Mouse (Mus musculus) ZHBTc4 (cell line): Measurements from ENCODE around the gene Dlec1.

ENCODE experiments used
- DNase-seq: peaks from one replicate; pipeline ENCODE4 v3.0.0-alpha.2; 2011; ENCODE audit warnings: low read depth, low spot score

The Dlec1 gene

DNA sequence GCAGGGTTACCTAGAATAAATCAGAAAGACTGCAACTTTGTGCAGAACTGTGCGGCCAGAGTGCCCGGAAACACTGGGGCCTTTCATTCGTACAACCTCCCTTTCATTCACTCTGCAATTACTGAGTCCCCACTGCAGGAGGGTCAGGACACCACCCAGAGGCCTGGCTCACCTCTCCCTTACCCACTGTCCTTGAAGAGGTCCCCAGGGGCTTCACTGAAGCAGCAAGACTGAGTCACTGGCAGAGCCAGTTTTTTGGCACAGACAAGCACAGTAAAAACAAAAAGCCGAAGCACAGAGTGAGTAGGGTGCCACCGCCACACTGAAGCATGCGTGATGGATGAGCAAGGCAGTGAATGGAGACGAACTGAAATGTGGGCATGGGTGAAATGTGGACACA is 12.8 kb upstream of the Dlec1 start:
- DNase-seq = no peak

GRCm38 (mm10) chr9:119090462-119090861 is 11.8 kb upstream of the Dlec1 start:
- DNase-seq = no peak

DNA sequence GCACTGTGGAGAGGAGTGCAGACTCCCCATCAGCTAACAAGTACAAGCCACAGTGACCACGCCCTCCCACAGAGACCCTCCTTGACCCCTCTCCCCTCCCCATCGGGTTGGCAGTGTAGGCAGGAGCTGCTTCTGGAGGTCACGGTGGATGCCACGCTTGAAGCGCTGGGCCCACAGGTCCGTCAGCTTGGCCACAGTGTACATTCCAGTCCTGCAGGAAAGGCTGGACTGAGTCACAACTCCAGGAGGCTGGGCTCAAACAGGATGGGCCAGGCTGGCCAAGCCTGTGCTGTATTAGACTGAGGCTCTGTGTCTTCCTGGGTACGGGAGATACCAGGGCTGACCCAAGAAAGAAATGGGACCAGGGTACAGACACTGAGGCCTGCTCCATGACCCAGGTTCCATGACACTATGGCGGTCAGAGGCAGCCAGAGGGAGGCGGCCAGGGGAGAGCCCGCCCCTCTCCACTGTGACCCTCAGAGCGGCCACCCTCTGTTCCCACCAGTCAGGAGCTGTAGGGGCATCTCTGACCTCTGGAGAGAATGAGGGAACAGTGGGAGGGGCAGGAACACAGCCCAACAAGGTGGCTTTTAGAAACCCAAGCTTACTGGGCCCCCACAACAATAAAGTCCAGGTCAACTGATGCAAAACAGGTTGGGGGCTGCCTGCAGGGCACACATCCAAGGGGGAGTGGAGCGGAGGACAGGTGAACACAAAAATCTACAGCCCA is 10.5 kb upstream of the Dlec1 start:
- no peak for DNase-seq

DNA sequence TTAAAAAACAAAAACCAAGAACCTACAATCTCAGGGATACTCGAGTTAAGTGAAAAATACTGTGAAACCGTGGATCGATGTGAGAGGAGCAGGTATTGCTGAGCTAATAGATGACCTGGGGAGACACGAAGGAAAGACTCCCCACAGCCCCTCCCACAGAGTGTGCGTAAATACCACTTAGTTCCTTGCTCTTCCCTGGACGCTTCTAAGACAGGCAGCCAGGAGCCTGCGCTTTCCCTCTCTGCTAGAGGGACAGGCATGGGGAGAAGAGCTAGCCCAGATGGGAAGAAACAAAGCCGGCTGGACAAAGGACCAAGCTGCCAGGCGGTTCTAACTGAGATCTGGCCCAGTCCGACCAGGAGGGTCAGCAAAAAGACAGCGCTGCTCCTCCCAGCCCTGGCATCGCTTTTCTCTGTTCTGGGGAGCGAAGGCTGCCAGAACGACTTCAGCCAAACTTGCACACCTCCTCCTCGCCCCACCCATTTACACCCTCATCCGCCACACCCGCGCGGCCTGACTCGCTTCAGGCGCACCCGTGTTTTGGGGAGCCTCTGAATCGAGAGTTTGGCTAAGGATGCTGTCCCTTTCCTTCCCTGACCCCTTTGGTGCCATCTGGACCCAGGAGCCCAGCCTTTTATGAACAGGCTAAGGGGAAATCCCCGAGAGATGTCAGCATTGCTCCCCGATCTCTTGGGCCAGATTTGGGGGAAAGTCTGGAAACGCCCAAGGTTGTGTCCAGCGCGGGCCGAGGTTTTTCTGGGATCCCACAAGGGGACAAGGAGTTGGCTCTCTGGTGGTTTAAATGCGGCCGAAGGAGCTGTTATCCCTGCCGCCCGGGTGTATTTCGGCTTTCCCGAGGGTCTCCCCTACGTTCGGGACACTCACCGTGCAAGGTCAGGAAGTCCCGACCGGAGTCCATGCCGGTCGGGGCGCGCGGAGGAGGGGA is 9.5 kb upstream of the Dlec1 start:
- no peak for DNase-seq

DNA sequence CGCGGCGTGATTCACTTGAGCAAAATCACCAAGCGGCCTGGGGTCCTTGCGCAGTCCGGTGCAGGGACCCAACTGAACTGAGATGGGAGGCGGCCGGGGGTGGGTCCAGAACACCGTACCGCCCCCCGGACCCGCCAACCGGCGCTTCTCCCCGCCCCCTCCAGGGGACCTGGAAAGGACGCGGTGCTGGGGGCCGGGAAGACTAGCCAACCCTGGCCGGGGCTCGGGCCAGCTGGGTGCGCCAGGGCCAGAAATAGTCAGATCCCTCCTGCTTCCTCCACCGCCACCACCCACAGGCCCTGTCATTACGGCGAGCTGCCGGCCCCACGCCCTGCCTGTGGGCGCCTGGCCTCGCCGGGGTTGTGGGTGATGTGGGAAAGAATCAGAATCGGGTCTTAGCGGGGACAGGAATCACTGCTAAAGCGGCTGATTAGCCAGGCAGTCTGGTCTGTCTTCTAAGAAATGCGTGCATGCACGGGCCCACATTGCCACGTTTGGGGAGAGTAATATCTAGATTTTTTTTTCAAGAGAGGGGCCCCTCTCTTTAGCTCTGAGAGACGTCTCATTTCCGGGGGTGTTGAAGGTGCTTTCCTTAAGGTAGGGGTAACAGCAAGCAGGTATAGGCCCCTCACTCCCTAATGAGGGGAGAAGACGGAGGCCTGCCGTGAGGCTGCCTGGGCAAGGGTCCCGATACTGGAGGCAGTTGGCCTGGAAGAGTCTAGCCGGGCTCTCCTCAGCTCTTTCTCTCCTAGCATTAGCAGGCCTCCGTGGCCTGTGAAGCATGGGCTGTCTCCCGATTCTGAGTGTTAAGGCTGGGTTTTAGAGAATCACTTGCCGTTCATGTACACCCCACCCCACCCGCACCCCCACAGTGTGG is 8.6 kb upstream of the Dlec1 start, which contains the start of gene Plcd1:
Gene Plcd1 (minus strand): TSS at position 84 of the 877 bp plus-strand sequence.
- peak; percentile 73 for DNase-seq

DNA sequence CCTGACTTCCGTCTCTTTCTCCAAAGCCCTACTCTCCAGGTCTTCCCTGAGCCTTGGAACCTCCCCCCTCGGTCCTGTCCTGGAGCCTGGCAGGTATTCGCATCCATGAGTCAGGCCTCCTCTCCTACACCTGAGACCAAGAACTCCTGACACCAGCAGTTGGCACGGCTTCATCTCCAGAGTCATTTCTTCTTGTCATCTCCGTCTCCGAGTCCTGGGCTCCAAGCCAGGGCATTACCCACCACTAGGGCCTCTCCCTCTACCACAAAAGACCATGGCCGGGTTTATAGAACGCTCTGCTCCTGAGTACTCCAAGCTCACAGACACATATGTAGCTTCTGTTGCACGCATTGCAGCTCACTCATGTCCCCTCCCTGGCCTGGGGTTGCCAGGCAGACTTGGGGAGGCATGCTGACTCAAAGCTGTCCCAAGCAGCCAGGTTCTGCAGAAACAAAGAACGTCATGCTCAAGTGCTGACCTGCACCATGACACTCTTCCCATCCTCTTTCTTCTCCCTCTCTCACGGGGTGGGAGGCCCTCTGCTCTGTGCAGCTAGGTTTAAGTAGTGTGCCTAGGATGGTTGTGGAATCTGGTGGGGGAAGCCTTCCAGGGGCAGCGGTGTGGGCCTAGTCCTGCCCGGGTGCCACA is 7.7 kb upstream of the Dlec1 start:
- no peak for DNase-seq

- DNase-seq = peak; percentile 78
These were observed 1.9 kb upstream of the Dlec1 start for GRCm38 (mm10) chr9:119100177-119100898.

- no peak for DNase-seq
These were observed 470 bp downstream of the Dlec1 start for GRCm38 (mm10) chr9:119102783-119103113.

DNA sequence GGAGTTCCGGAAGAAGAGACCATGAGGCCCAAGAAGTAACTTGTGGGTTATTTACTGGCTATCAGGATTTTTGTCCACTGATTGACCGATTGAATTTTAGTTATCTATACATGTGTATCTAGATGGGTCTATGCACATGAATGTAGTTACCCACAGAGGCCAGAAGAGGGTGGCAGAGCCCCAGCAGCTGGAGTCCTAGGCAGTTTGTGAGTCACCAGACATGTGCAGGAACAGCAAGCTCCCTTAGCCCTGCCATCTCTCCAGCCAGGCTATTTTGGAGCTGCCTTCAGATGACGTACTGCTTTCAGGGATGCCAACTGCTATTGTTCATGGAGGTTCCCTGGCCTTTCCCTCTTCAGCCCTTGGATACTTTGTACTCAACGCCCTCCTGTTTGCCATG is 5.3 kb downstream of the Dlec1 start:
- peak; percentile 85 for DNase-seq

DNA sequence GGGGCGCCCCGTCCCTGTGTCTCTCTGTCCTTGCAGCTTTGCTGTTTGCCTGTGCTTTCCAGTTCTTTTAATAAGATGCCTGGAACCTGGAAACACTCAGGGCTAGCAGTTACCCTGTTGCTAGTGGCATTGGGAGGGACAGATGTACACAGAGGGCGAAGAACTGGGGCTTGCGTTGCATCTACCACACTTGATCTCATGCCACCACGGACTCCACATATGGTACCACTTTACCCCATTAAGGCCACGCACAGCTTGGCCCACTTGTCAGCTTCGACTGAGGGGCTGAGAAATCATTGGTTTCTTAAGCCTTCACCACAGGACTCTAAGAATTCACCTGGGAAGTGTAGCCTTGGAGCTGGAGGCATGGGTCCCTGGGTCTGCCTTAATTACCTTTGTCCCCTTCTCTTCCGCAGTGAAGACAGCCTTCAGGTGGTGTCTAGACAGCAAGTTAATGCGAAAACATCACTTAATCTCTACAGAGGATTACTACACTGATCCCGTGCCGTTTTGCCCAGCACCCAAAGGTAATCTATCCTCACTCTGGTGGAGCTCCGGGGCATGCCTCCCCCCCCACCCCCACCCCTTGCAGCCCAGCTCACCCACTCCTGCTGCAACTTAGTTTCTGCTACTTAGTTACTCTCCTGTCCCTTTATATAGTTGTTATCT is 7.5 kb downstream of the Dlec1 start:
- DNase-seq = no peak

GRCm38 (mm10) chr9:119110640-119111039 is 8.4 kb downstream of the Dlec1 start:
- no peak for DNase-seq

DNA sequence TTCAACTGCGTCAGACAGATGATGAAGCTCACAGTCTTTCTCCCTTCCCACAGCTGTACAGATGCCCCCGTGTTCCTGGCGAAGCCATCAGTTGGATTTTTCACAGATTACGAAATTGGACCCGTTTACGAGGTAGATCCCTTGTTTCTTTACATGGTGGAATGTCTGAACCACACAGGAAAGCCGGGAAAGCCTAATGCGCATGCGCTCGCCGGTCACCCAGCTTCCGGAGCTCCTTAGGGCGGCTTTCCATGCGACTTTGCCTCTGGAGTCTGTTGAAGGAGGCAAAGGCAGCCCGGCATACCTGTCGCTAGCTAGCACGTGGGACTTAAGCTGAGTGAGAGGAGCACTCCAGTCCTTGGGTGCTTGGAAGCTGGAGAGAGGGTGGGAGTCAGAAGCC is 12.6 kb downstream of the Dlec1 start:
- DNase-seq = peak; percentile 84

- no peak for DNase-seq
These were observed 17.3 kb downstream of the Dlec1 start for GRCm38 (mm10) chr9:119119409-119120167.

DNA sequence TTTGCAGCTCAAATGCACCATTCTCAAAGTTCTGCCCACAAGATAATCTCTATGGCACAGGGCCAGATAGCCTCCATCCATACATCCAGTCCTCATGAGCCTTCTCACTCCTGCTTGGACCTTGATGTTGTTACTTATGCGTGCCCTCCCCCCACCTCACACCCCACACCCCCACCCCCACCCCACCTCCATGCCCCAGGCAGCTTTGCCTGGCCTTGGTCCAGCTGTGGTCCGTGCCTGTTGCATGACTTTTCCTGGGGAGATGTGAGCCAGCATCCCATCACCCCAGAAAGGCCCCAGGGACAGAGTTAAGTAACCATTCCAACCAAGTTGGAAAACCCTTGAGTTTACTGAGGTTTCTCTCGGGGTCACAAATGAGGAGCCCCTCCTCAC is 17.9 kb downstream of the Dlec1 start:
- no peak for DNase-seq

- DNase-seq = no peak
These were observed 20.5 kb downstream of the Dlec1 start for GRCm38 (mm10) chr9:119122596-119123369.

- no peak for DNase-seq
These were observed 26.3 kb downstream of the Dlec1 start for GRCm38 (mm10) chr9:119128436-119129181.

DNA sequence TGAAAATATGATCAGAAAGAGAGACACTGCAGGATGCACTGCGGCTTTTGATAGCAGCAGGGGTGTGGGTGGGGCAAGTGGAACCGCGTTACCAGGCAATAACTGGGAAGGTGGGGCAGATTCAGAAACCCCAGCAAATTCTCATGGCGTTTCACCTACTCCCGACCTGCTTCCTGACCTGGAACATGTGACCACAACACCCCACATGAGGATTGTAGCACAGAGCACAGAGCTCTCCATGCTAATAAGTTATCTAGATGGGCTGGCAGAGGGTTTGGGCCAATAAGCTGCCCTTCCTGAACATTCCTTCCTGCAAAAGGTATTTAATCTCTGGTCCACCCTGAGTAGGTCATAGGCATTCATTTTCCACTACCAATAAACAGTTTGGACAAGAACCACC is 28.4 kb downstream of the Dlec1 start:
- no peak for DNase-seq

DNA sequence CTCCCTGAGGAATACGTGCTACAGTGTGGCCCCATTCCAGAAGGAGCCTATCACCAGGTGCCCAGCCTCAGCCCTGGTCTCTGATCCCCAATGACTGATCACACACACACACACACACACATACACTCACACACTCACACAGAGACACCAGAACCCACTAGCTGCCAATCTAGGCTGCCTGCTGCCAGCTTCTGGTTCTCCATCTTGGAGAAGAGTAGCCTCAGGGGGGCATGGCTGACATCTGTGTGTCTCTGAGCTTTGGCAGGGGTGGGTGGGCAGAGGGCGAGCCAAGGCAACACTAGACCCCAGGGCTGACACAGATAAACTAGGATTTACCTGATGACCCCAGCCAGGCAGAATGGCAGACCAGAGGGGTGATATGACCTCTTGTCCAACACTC is 36.6 kb downstream of the Dlec1 start:
- no peak for DNase-seq
